Mouse (Mus musculus) kidney, postnatal 0 days (tissue): ENCODE measurements at regions not wholly inside any gene's neighbourhood (a gene's known extent, or its start where the extent isn't known, plus 50 kb on each side); places are given as distances from the start of the nearest gene placed in this dataset.

ENCODE experiments used
- ATAC-seq: fragments of 200-750 bp; cut with Nextera tagmentation; replicated peaks from 2 replicates; pipeline ENCODE4 v1.8.0; 2017; ENCODE audit warnings: low read depth, moderate number of reproducible peaks, moderate TSS enrichment, moderate library complexity; ENCODE audit not compliant: low FRiP score
- DNase-seq: peaks from one replicate; pipeline ENCODE4 v3.0.0-alpha.2; 2016; ENCODE audit warnings: low spot score
- H3K27ac ChIP-seq: fragments of 300-500 bp; sonication (generic); 2 replicates; pipeline ENCODE4 v1.5.1; 2014; ENCODE audit warnings: mild to moderate bottlenecking
- H3K27me3 ChIP-seq: fragments of 300-500 bp; sonication (generic); 2 replicates; pipeline ENCODE4 v1.6.1; 2014; ENCODE audit warnings: low read length, mixed read lengths; ENCODE audit not compliant: insufficient read depth
- H3K36me3 ChIP-seq: fragments of 300-500 bp; sonication (generic); 2 replicates; pipeline ENCODE4 v1.6.1; 2014; ENCODE audit warnings: low read length, mixed read lengths; ENCODE audit not compliant: insufficient read depth
- H3K4me1 ChIP-seq: fragments of 300-500 bp; sonication (generic); replicated peaks from 2 replicates; pipeline ENCODE4 v1.6.1; 2014; ENCODE audit warnings: antibody characterized with exemption, low read length, mixed read lengths; ENCODE audit not compliant: insufficient read depth
- H3K4me2 ChIP-seq: fragments of 300-500 bp; sonication (generic); 2 replicates; pipeline ENCODE4 v1.6.1; 2014; ENCODE audit warnings: mild to moderate bottlenecking, low read length, moderate library complexity, mixed read lengths
- H3K4me3 ChIP-seq: fragments of 300-500 bp; sonication (generic); replicated peaks from 2 replicates; pipeline ENCODE4 v1.5.1; 2014; ENCODE audit warnings: low read depth, low read length
- H3K9ac ChIP-seq: fragments of 300-500 bp; sonication (generic); 2 replicates; pipeline ENCODE4 v1.6.1; 2014; ENCODE audit warnings: low read depth, low read length
- H3K9me3 ChIP-seq: fragments of 300-500 bp; sonication (generic); replicated peaks from 2 replicates; pipeline ENCODE4 v1.6.1; 2016; ENCODE audit warnings: low read length, inconsistent platforms, mixed read lengths
- CTCF ChIP-seq: IDR thresholded peaks from 2 replicates; pipeline ENCODE4 v1.5.1; 2016; ENCODE audit warnings: antibody characterized with exemption, low read depth, mild to moderate bottlenecking, moderate library complexity
- WGBS: fragments of 180-500 bp; shearing (Covaris S2); extraction: QIAGEN DNeasy Blood & Tissue Kit; methylation state at CpG from one replicate; pipeline ENCODE4 v1.1.7; 2014; 5-methylcytosine and 5-hydroxymethylcytosine counted together

DNA sequence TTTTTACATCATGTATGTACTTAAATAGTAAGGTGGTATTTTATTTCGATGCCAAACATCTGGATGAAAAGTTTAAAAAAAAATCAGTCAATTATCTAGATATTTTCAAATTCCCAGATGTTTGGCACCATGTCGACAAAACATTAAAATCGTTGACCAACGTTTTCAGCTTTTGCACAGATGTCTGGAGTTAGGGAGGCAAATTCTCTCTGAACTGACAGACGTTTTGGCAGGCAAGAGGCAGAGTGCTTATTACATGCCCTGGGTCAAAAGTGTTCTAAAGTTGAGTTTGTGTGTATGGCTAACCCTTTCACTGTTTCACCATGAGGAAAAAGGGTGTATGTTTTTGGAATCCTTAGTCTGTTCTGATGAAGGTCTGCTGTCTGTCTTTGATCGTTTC, 2028.5 kb downstream of the A830018L16Rik start:
- no peak for ATAC-seq
- WGBS = 59% methylated on average over 6 of the region's 6 CpGs

GRCm38 (mm10) chr1:13454534-13454933, 2040.6 kb downstream of the A830018L16Rik start:
- no peak for ATAC-seq
- no peaks in the 10 kb centered on the region for H3K4me1 ChIP-seq
- no peak overlapping the region for H3K9ac ChIP-seq
- TF ChIP-seq CTCF = no peak
- 60% methylated on average over 2 of the region's 2 CpGs for WGBS
- no peaks in the 10 kb centered on the region for H3K27me3 ChIP-seq
- H3K27ac ChIP-seq = no peak overlapping the region
- H3K9me3 ChIP-seq = no peaks in the 10 kb centered on the region
- H3K4me3 ChIP-seq = no peak overlapping the region
- no peak overlapping the region for H3K4me2 ChIP-seq
- H3K36me3 ChIP-seq = no peaks in the 10 kb centered on the region
- no peak for DNase-seq

More for the DNA sequence above, 2028.5 kb downstream of the A830018L16Rik start:
- H3K9me3 ChIP-seq = no peaks in the 10 kb centered on the region
- H3K4me1 ChIP-seq = no peaks in the 10 kb centered on the region
- no peaks in the 10 kb centered on the region for H3K36me3 ChIP-seq
- no peak overlapping the region for H3K9ac ChIP-seq
- H3K4me2 ChIP-seq = no peak overlapping the region
- no peak overlapping the region for H3K27ac ChIP-seq
- no peak for DNase-seq
- no peak for TF ChIP-seq CTCF
- H3K27me3 ChIP-seq = no peaks in the 10 kb centered on the region
- H3K4me3 ChIP-seq = no peak overlapping the region

DNA sequence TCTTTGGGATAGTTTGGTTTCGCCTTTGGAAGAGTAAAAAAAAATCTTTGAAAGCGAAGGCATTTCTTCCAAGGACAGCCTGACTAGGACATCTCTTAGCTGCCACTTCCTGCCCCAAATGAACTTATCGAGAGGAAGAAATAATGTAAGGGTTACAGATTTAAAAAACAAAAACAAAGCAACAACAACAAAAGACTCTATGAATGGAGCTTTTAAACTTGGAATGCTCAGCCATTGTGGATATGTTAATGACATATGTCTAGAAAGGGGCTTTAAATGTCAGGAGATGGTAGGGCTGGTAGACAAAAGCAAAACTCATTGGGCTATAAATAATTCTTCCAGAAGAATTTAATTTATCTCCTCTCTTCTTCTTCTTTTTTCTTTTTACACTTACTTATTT, 2041.7 kb downstream of the A830018L16Rik start:
- H3K9ac ChIP-seq = no peak overlapping the region
- H3K4me2 ChIP-seq = no peak overlapping the region
- H3K36me3 ChIP-seq = no peaks in the 10 kb centered on the region
- H3K4me3 ChIP-seq = no peak overlapping the region
- H3K27ac ChIP-seq = no peak overlapping the region
- TF ChIP-seq CTCF = no peak
- ATAC-seq (no peak), DNase-seq (no peak)
- H3K9me3 ChIP-seq = no peaks in the 10 kb centered on the region
- H3K27me3 ChIP-seq = no peaks in the 10 kb centered on the region
- WGBS = 91% methylated on average over 3 of the region's 3 CpGs
- no peaks in the 10 kb centered on the region for H3K4me1 ChIP-seq

DNA sequence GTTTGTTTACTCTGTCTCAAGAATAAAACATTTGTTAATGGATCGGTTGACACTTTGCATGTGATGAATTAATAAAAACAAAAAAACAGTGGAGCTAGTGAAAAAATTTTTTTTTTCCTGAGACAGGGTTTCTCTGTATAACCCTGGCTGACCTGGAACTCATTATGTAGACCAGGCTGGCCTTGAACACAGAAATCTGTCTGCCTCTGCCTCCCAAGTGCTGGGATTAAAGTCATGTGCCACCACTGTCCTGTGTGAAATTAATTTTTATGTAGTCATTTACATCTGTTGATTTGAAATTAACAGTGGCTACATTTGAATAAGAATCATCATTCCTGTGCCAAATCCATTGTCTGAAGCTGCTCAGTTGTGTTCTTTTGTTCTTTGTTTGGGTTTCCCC, 2050.4 kb downstream of the A830018L16Rik start:
- Histone ChIP-seq H3K4me3 (no peak overlapping the region), H3K9me3 (no peaks in the 10 kb centered on the region), H3K4me2 (no peak overlapping the region), H3K27me3 (no peaks in the 10 kb centered on the region), H3K9ac (no peak overlapping the region), H3K4me1 (no peaks in the 10 kb centered on the region), H3K27ac (no peak overlapping the region), H3K36me3 (no peaks in the 10 kb centered on the region)
- no peak for TF ChIP-seq CTCF
- 91% methylated on average over 1 of the region's 1 CpGs for WGBS
- no peak for DNase-seq
- ATAC-seq = no peak

- H3K9me3 ChIP-seq = no peaks in the 10 kb centered on the region
- ATAC-seq (no peak), DNase-seq (no peak)
- H3K4me1 ChIP-seq = no peaks in the 10 kb centered on the region
- TF ChIP-seq CTCF = no peak
- WGBS = 82% methylated on average over 6 of the region's 6 CpGs
- H3K27me3 ChIP-seq = no peaks in the 10 kb centered on the region
- no peak overlapping the region for H3K27ac ChIP-seq
- no peaks in the 10 kb centered on the region for H3K36me3 ChIP-seq
- no peak overlapping the region for H3K4me2 ChIP-seq
- H3K9ac ChIP-seq = no peak overlapping the region
- no peak overlapping the region for H3K4me3 ChIP-seq
These were observed 2053.3 kb downstream of the A830018L16Rik start for GRCm38 (mm10) chr1:13467174-13467573.

- H3K27me3 ChIP-seq = no peaks in the 10 kb centered on the region
- H3K4me2 ChIP-seq = no peak overlapping the region
- H3K36me3 ChIP-seq = no peaks in the 10 kb centered on the region
- H3K27ac ChIP-seq = no peak overlapping the region
- TF ChIP-seq CTCF = no peak
- no peak for ATAC-seq
- H3K9ac ChIP-seq = no peak overlapping the region
- 29% methylated on average over 2 of the region's 2 CpGs for WGBS
- DNase-seq = peak; percentile 27
- no peak overlapping the region for H3K4me3 ChIP-seq
- H3K4me1 ChIP-seq = no peaks in the 10 kb centered on the region
- H3K9me3 ChIP-seq = no peaks in the 10 kb centered on the region
These were observed 2054.2 kb downstream of the A830018L16Rik start for GRCm38 (mm10) chr1:13467886-13468630.
